Mouse (Mus musculus) liver, embryonic 16.5 days (tissue): Measurements from ENCODE around the gene Mlph. TPM values are rescaled to one million over a fixed set of nuclear protein-coding genes. Genes with fewer than 3 reads are reported as not detected.

ENCODE experiments used
- ATAC-seq: fragments of 200-750 bp; cut with Nextera tagmentation; 2 replicates; pipeline ENCODE4 v1.8.0; 2017; ENCODE audit warnings: low read depth, mild to moderate bottlenecking, moderate number of reproducible peaks, moderate library complexity
- H3K27ac ChIP-seq: fragments of 300-500 bp; sonication (generic); 2 replicates; pipeline ENCODE4 v1.5.1; 2014; ENCODE audit warnings: mild to moderate bottlenecking, low read length
- H3K27me3 ChIP-seq: fragments of 300-500 bp; sonication (generic); 2 replicates; pipeline ENCODE4 v1.6.1; 2014; ENCODE audit warnings: low read depth, low read length, mixed read lengths; ENCODE audit not compliant: control insufficient read depth, insufficient read depth
- H3K36me3 ChIP-seq: fragments of 300-500 bp; sonication (generic); 2 replicates; pipeline ENCODE4 v1.6.1; 2014; ENCODE audit warnings: mild to moderate bottlenecking; ENCODE audit not compliant: control insufficient read depth, insufficient read depth
- H3K4me1 ChIP-seq: fragments of 300-500 bp; sonication (generic); 2 replicates; pipeline ENCODE4 v1.6.1; 2014; ENCODE audit warnings: low read depth, low read length, mixed read lengths; ENCODE audit not compliant: control insufficient read depth
- H3K4me2 ChIP-seq: fragments of 300-500 bp; sonication (generic); 2 replicates; pipeline ENCODE4 v1.6.1; 2014; ENCODE audit warnings: low read depth, low read length, mixed read lengths
- H3K4me3 ChIP-seq: fragments of 300-500 bp; sonication (generic); 2 replicates; pipeline ENCODE4 v1.5.1; 2014; ENCODE audit warnings: low read depth, mild to moderate bottlenecking, low read length
- H3K9ac ChIP-seq: fragments of 300-500 bp; sonication (generic); 2 replicates; pipeline ENCODE4 v1.6.1; 2014; ENCODE audit warnings: low read depth, low read length
- H3K9me3 ChIP-seq: fragments of 300-500 bp; sonication (generic); replicated peaks from 2 replicates; pipeline ENCODE4 v1.6.1; 2016; ENCODE audit warnings: low read length; ENCODE audit not compliant: control insufficient read depth
- WGBS: fragments of 180-500 bp; shearing (Covaris S2); extraction: QIAGEN DNeasy Blood & Tissue Kit; methylation state at CpG from one replicate; pipeline ENCODE4 v1.1.7; 2014; ENCODE audit not compliant: insufficient replicate concordance; 5-methylcytosine and 5-hydroxymethylcytosine counted together
- polyA plus RNA-seq: library from polyadenylated mRNA; unstranded; fragments of >200 nt; fragmentation: Nextera tagmentation; extraction: Ambion mirVana; gene quantifications from 2 replicates; pipeline ENCODE4 v1.2.1, GENCODE M21; 2015

Mlph gene
- 0.05 TPM in 1 of 2 replicates, not detected in the other for polyA plus RNA-seq

GRCm38 (mm10) chr1:90914948-90915569 is at the start of gene Mlph:
TSS of gene Mlph (plus strand) at chr1:90915085.
- WGBS = 10% methylated on average over 17 of the region's 18 CpGs
- no peaks in the 10 kb centered on the region for H3K27me3 ChIP-seq
- no peaks in the 10 kb centered on the region for H3K9me3 ChIP-seq
- no peak within 1 kb of the TSS for H3K4me3 ChIP-seq
- no peak within 1 kb of the TSS for H3K27ac ChIP-seq
- H3K36me3 ChIP-seq = no peaks in the 10 kb centered on the region
- 0 out of 2 replicates have a peak within 1 kb of the TSS, but pooled peaks have one; percentile 15 for H3K4me2 ChIP-seq
- ATAC-seq = 0 out of 2 replicates have a peak, but pooled peaks have one; percentile 32
- H3K9ac ChIP-seq = no peak within 1 kb of the TSS
- H3K4me1 ChIP-seq = no peaks in the 10 kb centered on the region

GRCm38 (mm10) chr1:90866734-90867133 is 48.2 kb upstream of the Mlph start:
- ATAC-seq = no peak
- H3K27ac ChIP-seq = no peak overlapping the region
- H3K4me1 ChIP-seq = no peaks in the 10 kb centered on the region
- H3K4me3 ChIP-seq = no peak overlapping the region
- no peak overlapping the region for H3K9ac ChIP-seq
- no peaks in the 10 kb centered on the region for H3K36me3 ChIP-seq
- H3K9me3 ChIP-seq = no peaks in the 10 kb centered on the region
- WGBS = 65% methylated on average over 7 of the region's 7 CpGs
- no peak overlapping the region for H3K4me2 ChIP-seq
- H3K27me3 ChIP-seq = no peaks in the 10 kb centered on the region

GRCm38 (mm10) chr1:90870581-90870980 is 44.3 kb upstream of the Mlph start:
- H3K9me3 ChIP-seq = no peaks in the 10 kb centered on the region
- H3K9ac ChIP-seq = no peak overlapping the region
- no peaks in the 10 kb centered on the region for H3K36me3 ChIP-seq
- 58% methylated on average over 2 of the region's 2 CpGs for WGBS
- H3K27me3 ChIP-seq = no peaks in the 10 kb centered on the region
- H3K4me3 ChIP-seq = no peak overlapping the region
- no peaks in the 10 kb centered on the region for H3K4me1 ChIP-seq
- H3K4me2 ChIP-seq = no peak overlapping the region
- no peak for ATAC-seq
- H3K27ac ChIP-seq = no peak overlapping the region

- H3K9me3 ChIP-seq = no peaks in the 10 kb centered on the region
- no peak overlapping the region for H3K4me2 ChIP-seq
- H3K4me3 ChIP-seq = no peak overlapping the region
- H3K4me1 ChIP-seq = no peaks in the 10 kb centered on the region
- no peak overlapping the region for H3K27ac ChIP-seq
- WGBS = 58% methylated on average over 8 of the region's 8 CpGs
- ATAC-seq = no peak
- no peak overlapping the region for H3K9ac ChIP-seq
- H3K27me3 ChIP-seq = no peaks in the 10 kb centered on the region
- no peaks in the 10 kb centered on the region for H3K36me3 ChIP-seq
Observed at GRCm38 (mm10) chr1:90875371-90875770, 39.5 kb upstream of the Mlph start.

GRCm38 (mm10) chr1:90875961-90876360 is 38.9 kb upstream of the Mlph start:
- H3K4me2 ChIP-seq = no peak overlapping the region
- H3K27me3 ChIP-seq = no peaks in the 10 kb centered on the region
- H3K9ac ChIP-seq = no peak overlapping the region
- no peak for ATAC-seq
- no peaks in the 10 kb centered on the region for H3K36me3 ChIP-seq
- no peak overlapping the region for H3K4me3 ChIP-seq
- H3K9me3 ChIP-seq = no peaks in the 10 kb centered on the region
- H3K27ac ChIP-seq = no peak overlapping the region
- 24% methylated on average over 2 of the region's 2 CpGs for WGBS
- H3K4me1 ChIP-seq = no peaks in the 10 kb centered on the region

GRCm38 (mm10) chr1:90876486-90877270 is 38.2 kb upstream of the Mlph start:
- no peak overlapping the region for H3K27ac ChIP-seq
- no peaks in the 10 kb centered on the region for H3K36me3 ChIP-seq
- no peaks in the 10 kb centered on the region for H3K9me3 ChIP-seq
- H3K4me2 ChIP-seq = no peak overlapping the region
- ATAC-seq = no peak
- H3K4me3 ChIP-seq = no peak overlapping the region
- H3K27me3 ChIP-seq = no peaks in the 10 kb centered on the region
- no peak overlapping the region for H3K9ac ChIP-seq
- WGBS = 40% methylated on average over 5 of the region's 5 CpGs
- no peaks in the 10 kb centered on the region for H3K4me1 ChIP-seq

GRCm38 (mm10) chr1:90885771-90886460 is 29.0 kb upstream of the Mlph start:
- no peak overlapping the region for H3K4me3 ChIP-seq
- no peaks in the 10 kb centered on the region for H3K36me3 ChIP-seq
- H3K4me2 ChIP-seq = no peak overlapping the region
- no peak overlapping the region for H3K27ac ChIP-seq
- no peaks in the 10 kb centered on the region for H3K4me1 ChIP-seq
- 30% methylated on average over 6 of the region's 6 CpGs for WGBS
- H3K9ac ChIP-seq = no peak overlapping the region
- H3K9me3 ChIP-seq = no peaks in the 10 kb centered on the region
- no peak for ATAC-seq
- H3K27me3 ChIP-seq = no peaks in the 10 kb centered on the region

- Histone ChIP-seq H3K36me3 (no peaks in the 10 kb centered on the region), H3K27me3 (no peaks in the 10 kb centered on the region), H3K4me2 (no peak overlapping the region), H3K9me3 (no peaks in the 10 kb centered on the region), H3K4me1 (no peaks in the 10 kb centered on the region), H3K9ac (no peak overlapping the region), H3K27ac (no peak overlapping the region), H3K4me3 (no peak overlapping the region)
- no peak for ATAC-seq
- WGBS = 33% methylated on average over 3 of the region's 3 CpGs
Observed at GRCm38 (mm10) chr1:90894521-90894920, 20.4 kb upstream of the Mlph start.

- no peaks in the 10 kb centered on the region for H3K4me1 ChIP-seq
- no peak for ATAC-seq
- WGBS = 49% methylated on average over 3 of the region's 3 CpGs
Observed at GRCm38 (mm10) chr1:90895004-90895403, 19.9 kb upstream of the Mlph start.

More at GRCm38 (mm10) chr1:90895004-90895403, 19.9 kb upstream of the Mlph start:
- H3K9ac ChIP-seq = no peak overlapping the region
- H3K27me3 ChIP-seq = no peaks in the 10 kb centered on the region
- no peak overlapping the region for H3K27ac ChIP-seq
- H3K36me3 ChIP-seq = no peaks in the 10 kb centered on the region
- H3K9me3 ChIP-seq = no peaks in the 10 kb centered on the region
- no peak overlapping the region for H3K4me3 ChIP-seq
- H3K4me2 ChIP-seq = no peak overlapping the region
